Mouse (Mus musculus): ENCODE data around the gene Nos1. TPM values are rescaled to one million over a fixed set of nuclear protein-coding genes. Genes with fewer than 3 reads are reported as not detected.

Gene Nos1
- polyA plus RNA-seq, 1 experiment from 2014 or later = 7.2 TPM

DNA sequence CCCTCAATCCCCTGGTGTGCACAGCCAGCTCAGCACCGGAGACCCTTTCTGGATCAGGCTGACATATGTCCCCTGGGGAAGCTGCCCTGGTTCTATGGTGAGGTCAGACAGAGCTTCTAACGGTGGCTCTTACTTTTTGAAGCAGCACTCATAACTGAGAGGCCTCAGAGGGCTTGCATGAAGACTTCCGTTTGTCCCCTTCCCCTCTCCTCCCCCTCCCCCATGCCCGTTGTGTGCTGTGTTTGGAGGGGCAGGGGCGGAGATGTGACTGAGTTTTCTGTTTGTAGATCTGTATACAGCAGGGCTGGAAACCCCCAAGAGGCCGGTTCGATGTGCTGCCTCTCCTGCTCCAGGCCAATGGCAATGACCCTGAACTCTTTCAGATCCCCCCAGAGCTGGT, 122.7 kb downstream of the Nos1 start:
- WGBS = 39% methylated on average over 7 of the region's 7 CpGs
- no peaks in the 10 kb centered on the region for H3K36me3 ChIP-seq
- no peaks in the 10 kb centered on the region for H3K9me3 ChIP-seq
- H3K27me3 ChIP-seq = no peaks in the 10 kb centered on the region
- H3K4me2 ChIP-seq (replicated peaks) = no peak overlapping the region
- ATAC-seq (replicated peaks) = no peak
- H3K27ac ChIP-seq (replicated peaks) = no peak overlapping the region
- H3K9ac ChIP-seq (replicated peaks) = no peak overlapping the region
- no peak overlapping the region for H3K4me3 ChIP-seq
- peaks cover 12% of the 10 kb centered on the region; the same call in 1 of the 2 replicates for H3K4me1 ChIP-seq

DNA sequence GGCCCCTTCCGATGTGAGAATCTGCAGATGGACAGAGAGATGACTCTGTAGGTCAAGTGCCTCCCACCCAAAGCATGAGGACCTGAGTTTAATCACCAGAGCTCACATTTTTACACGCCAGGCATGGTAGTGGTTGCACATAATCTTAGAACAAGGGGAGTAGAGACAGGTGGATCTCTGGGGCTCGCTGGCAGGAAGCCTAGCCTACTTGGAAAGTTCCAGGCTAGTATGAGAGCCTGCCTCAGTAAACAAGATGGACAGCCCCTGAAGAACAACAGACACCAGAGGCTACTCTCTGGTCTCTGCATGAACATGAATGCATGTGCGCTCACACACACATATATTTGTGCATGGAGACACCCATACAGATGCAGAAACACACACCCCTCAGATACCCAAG, 124.9 kb downstream of the Nos1 start:
- WGBS = 88% methylated on average over 4 of the region's 4 CpGs

DNA sequence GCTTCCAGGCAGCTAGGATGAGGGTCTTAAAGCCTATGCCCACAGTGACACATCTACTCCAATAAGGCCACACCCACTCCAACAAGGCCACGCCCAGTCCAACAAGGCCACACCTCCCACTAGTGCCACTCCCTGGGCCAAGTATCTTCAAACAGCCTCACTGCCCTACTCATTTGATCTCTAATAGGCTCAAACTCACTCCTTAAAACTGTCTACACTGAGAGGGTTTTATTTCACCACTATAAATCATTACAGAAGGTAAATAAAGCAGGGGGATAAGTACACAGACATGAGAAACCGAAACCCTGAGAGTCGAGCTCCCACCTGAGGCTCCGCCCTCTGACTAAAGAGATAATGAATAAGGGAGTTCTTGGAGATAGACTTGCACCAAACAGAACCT, 128.7 kb downstream of the Nos1 start:
- no peak overlapping the region for H3K27ac ChIP-seq (replicated peaks)
- H3K36me3 ChIP-seq = no peaks in the 10 kb centered on the region
- H3K4me3 ChIP-seq = no peak overlapping the region
- H3K4me2 ChIP-seq (replicated peaks) = no peak overlapping the region
- no peak overlapping the region for H3K9ac ChIP-seq (replicated peaks)
- H3K9me3 ChIP-seq = no peaks in the 10 kb centered on the region
- WGBS = 82% methylated on average over 4 of the region's 4 CpGs
- no peaks in the 10 kb centered on the region for H3K4me1 ChIP-seq
- H3K27me3 ChIP-seq = no peaks in the 10 kb centered on the region
- no peak for ATAC-seq (replicated peaks)

More for the DNA sequence above, 124.9 kb downstream of the Nos1 start:
- Histone ChIP-seq H3K27ac (replicated peaks) (no peak overlapping the region), H3K9ac (replicated peaks) (no peak overlapping the region), H3K27me3 (no peaks in the 10 kb centered on the region), H3K36me3 (no peaks in the 10 kb centered on the region), H3K4me1 (peaks cover 7% of the 10 kb centered on the region; the same call in 1 of the 2 replicates), H3K4me3 (no peak overlapping the region), H3K4me2 (replicated peaks) (no peak overlapping the region), H3K9me3 (no peaks in the 10 kb centered on the region)
- no peak for ATAC-seq (replicated peaks)

DNA sequence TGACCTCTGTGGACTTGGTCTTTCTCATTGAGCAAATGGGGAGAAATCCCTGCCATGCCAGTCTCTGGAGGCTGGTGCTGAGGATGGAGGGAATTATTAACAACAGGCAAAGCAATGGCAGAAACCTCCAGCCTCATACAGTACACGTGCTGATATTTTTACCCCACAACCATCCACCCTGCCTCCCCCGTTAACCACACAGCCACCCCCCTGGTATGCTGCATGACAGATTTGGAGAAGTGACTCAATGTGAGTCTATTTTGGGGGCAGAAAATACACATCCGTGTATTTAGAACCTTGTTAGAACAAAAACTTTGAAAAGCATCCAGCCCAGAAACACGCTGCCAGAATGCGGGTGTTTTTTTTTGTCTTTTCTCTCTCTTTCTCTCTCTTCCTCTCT, 135.5 kb downstream of the Nos1 start:
- H3K27ac ChIP-seq (replicated peaks) = no peak overlapping the region
- no peak overlapping the region for H3K4me3 ChIP-seq
- no peak overlapping the region for H3K4me2 ChIP-seq (replicated peaks)
- no peaks in the 10 kb centered on the region for H3K27me3 ChIP-seq
- no peaks in the 10 kb centered on the region for H3K36me3 ChIP-seq
- no peak for ATAC-seq (replicated peaks)
- no peaks in the 10 kb centered on the region for H3K9me3 ChIP-seq
- H3K9ac ChIP-seq (replicated peaks) = no peak overlapping the region
- no peaks in the 10 kb centered on the region for H3K4me1 ChIP-seq
- 80% methylated on average over 5 of the region's 5 CpGs for WGBS

DNA sequence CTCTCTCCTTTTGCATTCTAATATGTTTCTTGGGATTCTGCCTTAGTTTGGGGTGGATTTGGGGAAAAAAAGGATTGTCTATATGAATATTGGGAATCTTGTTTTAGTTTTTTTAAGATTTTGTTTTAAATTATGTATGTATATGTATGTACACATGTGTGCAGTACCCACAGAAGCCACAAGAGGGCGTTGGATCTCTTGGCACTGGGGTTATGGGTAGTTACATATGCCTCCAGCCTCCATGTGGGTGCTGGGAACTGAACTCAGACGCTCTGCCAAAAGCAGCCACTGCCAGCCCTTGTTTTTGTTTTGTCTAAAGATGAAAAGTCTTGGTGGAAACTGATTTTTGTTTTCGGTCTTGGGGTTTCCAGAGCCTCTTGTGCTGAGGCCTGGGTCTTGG, 136.1 kb downstream of the Nos1 start:
- H3K4me1 ChIP-seq = no peaks in the 10 kb centered on the region
- H3K4me2 ChIP-seq (replicated peaks) = no peak overlapping the region
- H3K9me3 ChIP-seq = no peaks in the 10 kb centered on the region
- no peaks in the 10 kb centered on the region for H3K27me3 ChIP-seq
- H3K36me3 ChIP-seq = no peaks in the 10 kb centered on the region
- 60% methylated on average over 3 of the region's 3 CpGs for WGBS
- no peak overlapping the region for H3K9ac ChIP-seq (replicated peaks)
- H3K27ac ChIP-seq (replicated peaks) = no peak overlapping the region
- no peak overlapping the region for H3K4me3 ChIP-seq
- no peak for ATAC-seq (replicated peaks)

DNA sequence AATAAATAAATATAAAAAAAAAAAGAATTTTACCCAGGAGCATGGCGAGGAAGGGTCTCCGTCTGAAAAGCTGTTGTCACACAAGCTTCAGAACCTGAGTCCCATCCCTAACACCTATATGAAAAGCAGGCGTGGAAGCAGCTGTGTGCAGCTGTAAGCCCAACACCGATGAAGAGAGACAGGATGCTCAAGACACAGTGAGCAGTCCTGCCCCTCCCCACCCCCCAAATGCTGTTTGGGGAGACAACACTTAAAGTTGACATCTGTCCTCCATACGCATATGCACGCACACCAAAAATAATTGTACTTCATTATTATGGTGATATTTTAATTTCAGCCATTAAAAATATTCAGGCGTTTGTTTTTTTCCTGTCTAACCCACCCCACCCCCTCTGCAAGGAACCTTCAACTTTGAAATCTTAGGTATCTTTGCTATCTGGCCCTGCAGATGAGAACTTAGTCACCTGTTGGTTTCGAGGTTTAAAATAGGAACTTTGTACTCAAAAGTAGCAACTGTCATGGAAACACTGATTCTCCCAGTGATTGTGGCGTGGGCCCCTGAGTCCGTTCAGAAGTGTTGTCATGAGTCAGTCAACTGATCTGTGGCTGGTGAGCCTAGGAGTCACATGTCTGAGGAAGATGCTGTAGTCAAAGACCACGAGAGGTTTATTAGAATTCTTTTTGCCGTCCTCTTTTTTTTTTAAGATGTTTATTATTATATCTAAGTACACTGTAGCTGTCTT, 141.1 kb downstream of the Nos1 start:
- H3K4me2 ChIP-seq (replicated peaks) = no peak overlapping the region
- H3K9ac ChIP-seq (replicated peaks) = no peak overlapping the region
- 92% methylated on average over 12 of the region's 12 CpGs for WGBS
- no peaks in the 10 kb centered on the region for H3K9me3 ChIP-seq
- no peak for ATAC-seq (replicated peaks)
- no peak overlapping the region for H3K27ac ChIP-seq (replicated peaks)
- H3K27me3 ChIP-seq = no peaks in the 10 kb centered on the region
- H3K4me3 ChIP-seq = no peak overlapping the region
- no peaks in the 10 kb centered on the region for H3K4me1 ChIP-seq
- no peaks in the 10 kb centered on the region for H3K36me3 ChIP-seq

DNA sequence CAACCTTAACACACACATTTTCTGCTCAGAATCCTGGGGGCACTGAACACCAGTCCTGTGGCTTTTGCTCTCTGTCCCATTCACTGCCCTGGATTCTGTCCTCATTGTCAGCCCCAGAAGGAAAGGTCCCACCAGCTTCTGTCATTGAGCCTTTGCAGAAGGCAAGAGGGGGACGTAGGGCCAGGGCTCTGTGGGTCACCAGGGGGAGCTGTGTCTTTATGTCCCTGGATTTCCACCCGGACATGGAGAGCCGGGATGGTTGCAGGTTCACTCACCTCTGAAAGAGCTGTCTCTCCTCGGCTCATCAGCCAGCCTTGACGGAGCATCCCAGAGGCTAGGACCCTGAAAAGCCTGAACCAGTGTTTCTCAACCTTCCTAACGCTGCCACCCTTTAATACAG, 142.9 kb downstream of the Nos1 start:
- WGBS = 34% methylated on average over 6 of the region's 6 CpGs
- no peak overlapping the region for H3K27ac ChIP-seq (replicated peaks)
- H3K4me1 ChIP-seq = no peaks in the 10 kb centered on the region
- H3K9me3 ChIP-seq = no peaks in the 10 kb centered on the region
- no peaks in the 10 kb centered on the region for H3K27me3 ChIP-seq
- ATAC-seq (replicated peaks) = no peak
- H3K36me3 ChIP-seq = no peaks in the 10 kb centered on the region
- no peak overlapping the region for H3K4me2 ChIP-seq (replicated peaks)
- no peak overlapping the region for H3K9ac ChIP-seq (replicated peaks)
- no peak overlapping the region for H3K4me3 ChIP-seq

DNA sequence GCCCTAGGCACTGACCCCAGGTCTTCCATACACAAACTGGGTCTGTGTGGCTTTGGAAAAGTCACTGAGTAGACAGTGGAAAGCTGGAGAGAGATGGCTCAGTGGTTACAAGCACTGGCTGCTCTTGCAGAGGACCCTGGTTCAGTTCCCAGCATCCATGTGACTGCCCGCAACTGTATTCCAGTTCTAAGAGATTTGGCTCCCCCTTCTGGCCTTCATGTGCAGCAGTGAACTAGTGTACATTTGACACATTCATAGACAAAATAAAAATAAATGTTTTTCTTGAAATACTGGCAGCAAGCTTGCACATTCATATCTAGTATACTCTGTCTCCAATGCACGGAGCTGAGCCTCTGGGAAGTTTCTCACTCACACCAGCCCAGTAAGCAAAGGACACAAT, 147.7 kb downstream of the Nos1 start:
- no peak overlapping the region for H3K4me2 ChIP-seq (replicated peaks)
- no peak overlapping the region for H3K27ac ChIP-seq (replicated peaks)
- no peaks in the 10 kb centered on the region for H3K27me3 ChIP-seq
- H3K4me1 ChIP-seq = peaks cover 14% of the 10 kb centered on the region
- WGBS = 95% methylated on average over 2 of the region's 2 CpGs
- ATAC-seq (replicated peaks) = no peak
- H3K4me3 ChIP-seq = no peak overlapping the region
- no peaks in the 10 kb centered on the region for H3K9me3 ChIP-seq
- no peak overlapping the region for H3K9ac ChIP-seq (replicated peaks)
- no peaks in the 10 kb centered on the region for H3K36me3 ChIP-seq

DNA sequence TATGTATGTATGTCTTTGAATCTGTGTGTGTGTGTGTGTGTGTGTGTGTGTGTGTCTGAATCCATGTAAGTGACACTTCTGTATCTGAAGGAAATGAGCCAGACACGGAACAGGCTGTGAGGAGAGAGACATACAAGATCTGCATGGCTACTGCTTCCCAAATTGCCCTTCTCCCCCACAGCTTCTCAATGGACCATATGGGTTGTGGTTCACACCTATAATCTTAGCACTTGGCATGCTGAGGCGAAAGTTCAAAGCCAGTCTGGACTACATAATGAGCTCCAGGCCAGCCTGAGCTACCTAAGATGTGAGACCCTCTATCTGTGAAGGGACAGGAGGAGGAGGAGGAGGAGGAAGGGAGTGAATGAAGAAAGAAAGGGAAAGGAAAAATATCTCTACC, 151.4 kb downstream of the Nos1 start:
- Histone ChIP-seq H3K9ac (replicated peaks) (no peak overlapping the region), H3K36me3 (no peaks in the 10 kb centered on the region), H3K9me3 (no peaks in the 10 kb centered on the region), H3K27ac (replicated peaks) (peak overlapping the region; percentile 68), H3K4me3 (no peak overlapping the region), H3K27me3 (no peaks in the 10 kb centered on the region), H3K4me2 (replicated peaks) (no peak overlapping the region), H3K4me1 (peaks cover 14% of the 10 kb centered on the region)
- ATAC-seq (replicated peaks) = peak; percentile 55; the same call in 1 of the 2 replicates
- WGBS = 57% methylated on average over 2 of the region's 2 CpGs

DNA sequence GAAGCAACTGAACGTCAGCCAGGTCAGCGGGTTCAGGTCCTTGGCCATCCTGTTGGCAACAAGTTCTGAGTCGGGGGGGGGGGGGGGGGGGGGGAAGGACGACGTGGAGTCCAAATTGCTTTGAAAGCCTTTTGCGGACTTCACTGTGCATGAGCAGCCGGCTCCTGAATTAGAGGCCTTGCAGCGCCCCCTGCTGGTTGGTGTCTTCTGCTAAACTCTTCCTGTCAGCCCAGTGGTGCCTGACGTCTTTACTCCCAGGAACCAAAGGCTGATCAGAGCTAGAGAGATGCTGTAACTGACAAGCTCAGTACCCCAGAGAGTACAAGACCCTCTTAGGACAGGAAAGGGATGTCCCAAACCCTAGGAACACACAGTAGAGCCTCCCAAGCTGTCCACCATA, 152.0 kb downstream of the Nos1 start:
- no peak overlapping the region for H3K4me3 ChIP-seq
- H3K4me1 ChIP-seq = peaks cover 14% of the 10 kb centered on the region
- H3K27me3 ChIP-seq = no peaks in the 10 kb centered on the region
- no peaks in the 10 kb centered on the region for H3K9me3 ChIP-seq
- H3K27ac ChIP-seq (replicated peaks) = peak overlapping the region; percentile 68; the same call in 1 of the 2 replicates
- WGBS = 2% methylated on average over 5 of the region's 9 CpGs
- no peaks in the 10 kb centered on the region for H3K36me3 ChIP-seq
- H3K9ac ChIP-seq (replicated peaks) = no peak overlapping the region
- no peak overlapping the region for H3K4me2 ChIP-seq (replicated peaks)
- peak; percentile 48 for ATAC-seq (replicated peaks)

DNA sequence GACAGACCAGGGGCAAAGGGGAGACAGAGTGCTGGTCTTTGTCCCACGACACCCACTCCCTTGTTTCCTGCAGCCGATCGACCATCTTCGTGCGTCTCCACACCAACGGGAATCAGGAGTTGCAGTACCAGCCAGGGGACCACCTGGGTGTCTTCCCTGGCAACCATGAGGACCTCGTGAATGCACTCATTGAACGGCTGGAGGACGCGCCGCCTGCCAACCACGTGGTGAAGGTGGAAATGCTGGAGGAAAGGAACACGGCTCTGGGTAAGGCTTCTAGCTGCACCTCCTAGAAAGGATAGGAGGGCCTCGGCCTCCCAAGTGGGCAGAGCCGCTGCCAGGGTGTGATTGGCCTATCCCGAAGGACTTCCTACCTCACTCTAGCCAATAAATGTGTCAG, 155.5 kb downstream of the Nos1 start:
- H3K36me3 ChIP-seq = no peaks in the 10 kb centered on the region
- WGBS = 71% methylated on average over 16 of the region's 16 CpGs
- no peak for ATAC-seq (replicated peaks)
- H3K27me3 ChIP-seq = no peaks in the 10 kb centered on the region
- H3K9ac ChIP-seq (replicated peaks) = no peak overlapping the region
- H3K9me3 ChIP-seq = no peaks in the 10 kb centered on the region
- no peak overlapping the region for H3K27ac ChIP-seq (replicated peaks)
- no peak overlapping the region for H3K4me2 ChIP-seq (replicated peaks)
- peaks cover 19% of the 10 kb centered on the region for H3K4me1 ChIP-seq
- H3K4me3 ChIP-seq = no peak overlapping the region

DNA sequence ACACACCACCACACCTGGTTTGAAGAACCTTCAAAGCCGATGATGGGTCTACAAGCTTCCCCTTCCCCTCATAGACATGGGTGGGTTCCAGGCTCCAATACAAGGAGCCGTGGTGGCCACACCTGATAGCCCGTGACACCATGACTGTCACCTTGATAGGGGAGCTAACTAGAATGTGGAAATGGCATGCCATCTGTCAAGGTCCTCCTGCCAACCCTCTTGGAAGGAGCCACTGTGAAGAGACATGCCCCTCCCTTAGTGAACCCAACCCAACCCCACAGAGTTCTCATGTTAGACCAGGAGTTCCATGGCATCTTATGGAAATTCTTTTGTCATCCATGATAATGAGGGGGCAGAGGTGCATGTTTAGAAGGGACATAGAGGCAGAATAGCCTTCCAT, 156.4 kb downstream of the Nos1 start:
- Histone ChIP-seq H3K4me3 (no peak overlapping the region), H3K9me3 (no peaks in the 10 kb centered on the region), H3K4me1 (peaks cover 15% of the 10 kb centered on the region), H3K27me3 (no peaks in the 10 kb centered on the region), H3K36me3 (no peaks in the 10 kb centered on the region), H3K27ac (replicated peaks) (no peak overlapping the region), H3K9ac (replicated peaks) (no peak overlapping the region), H3K4me2 (replicated peaks) (no peak overlapping the region)
- 73% methylated on average over 3 of the region's 3 CpGs for WGBS
- no peak for ATAC-seq (replicated peaks)

DNA sequence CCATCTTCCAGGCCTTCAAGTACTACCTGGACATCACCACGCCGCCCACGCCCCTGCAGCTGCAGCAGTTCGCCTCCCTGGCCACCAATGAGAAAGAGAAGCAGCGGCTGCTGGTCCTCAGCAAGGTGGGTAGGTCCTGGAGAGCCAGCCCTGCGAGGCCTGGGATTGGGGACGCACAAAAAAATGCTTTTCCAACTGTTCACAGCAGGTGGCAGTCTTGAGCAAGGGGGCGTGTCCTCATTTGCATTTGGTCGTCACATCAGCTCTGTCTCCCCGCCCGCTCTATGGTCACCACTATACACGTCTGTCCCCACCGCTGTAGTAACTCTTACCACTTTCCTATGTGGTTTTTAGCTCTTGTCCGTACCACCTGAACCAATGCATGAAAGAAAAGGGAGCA, 157.3 kb downstream of the Nos1 start:
- Histone ChIP-seq H3K9ac (replicated peaks) (no peak overlapping the region), H3K9me3 (no peaks in the 10 kb centered on the region), H3K36me3 (no peaks in the 10 kb centered on the region), H3K4me3 (no peak overlapping the region), H3K27ac (replicated peaks) (0 out of 2 replicates have a peak overlapping the region, but pooled peaks have one; percentile 32), H3K27me3 (no peaks in the 10 kb centered on the region), H3K4me2 (replicated peaks) (peak overlapping the region; percentile 15; the same call in 1 of the 2 replicates), H3K4me1 (peaks cover 6% of the 10 kb centered on the region; the same call in 1 of the 2 replicates)
- 8% methylated on average over 14 of the region's 14 CpGs for WGBS
- ATAC-seq (replicated peaks) = 0 out of 2 replicates have a peak, but pooled peaks have one; percentile 50
